Mouse (Mus musculus): ENCODE measurements around the gene Sez6l.

- TF ChIP-seq CTCF (conservative IDR thresholded peaks at IDR 0.05; ENCODE audit: low read length) (no peak), NANOG (IDR thresholded peaks at IDR 0.05; ENCODE audit: borderline replicate concordance, low read length) (no peak), POU5F1 (IDR thresholded peaks at IDR 0.05; ENCODE audit: borderline replicate concordance, low read length) (no peak)
Observed at GRCm38 (mm10) chr5:112510351-112510750, 66.6 kb downstream of the Sez6l start.
